Mouse (Mus musculus) heart, postnatal 25 days (tissue): ENCODE results near the gene Akap2. TPM values are rescaled to one million over a fixed set of nuclear protein-coding genes. Genes with fewer than 3 reads are reported as not detected.

ENCODE experiments used
- DNase-seq: peaks from one replicate; pipeline ENCODE4 v3.0.0; 2022; ENCODE audit warnings: low spot score
- intact Hi-C: fragments of 180-260 bp; cut with DNase I; formaldehyde crosslinking; loops from one replicate; pipeline ENCODE4 v1.15.1; 2025
- total RNA-seq, 2 experiments: library from RNA; stranded (reverse); gene quantifications; 2 replicates each; pipeline ENCODE4 v1.2.3; 2021

Akap2 gene
- total RNA-seq, 2 experiments from 2014 or later, result 84.4 to 96.1 TPM

- no peak for DNase-seq
These were observed 98.7 kb downstream of the Akap2 start for GRCm38 (mm10) chr4:57816146-57816545.

GRCm38 (mm10) chr4:57820839-57821374, 103.5 kb downstream of the Akap2 start:
- intact Hi-C loops, result no loop called here

More at GRCm38 (mm10) chr4:57816146-57816545, 98.7 kb downstream of the Akap2 start:
- intact Hi-C loops, result no loop called here

GRCm38 (mm10) chr4:57821556-57822356, 104.3 kb downstream of the Akap2 start:
- no peak for DNase-seq
- intact Hi-C loops, result no loop called here

More at GRCm38 (mm10) chr4:57820839-57821374, 103.5 kb downstream of the Akap2 start:
- DNase-seq, result no peak

- intact Hi-C loops, result no loop called here
These were observed 105.2 kb downstream of the Akap2 start for GRCm38 (mm10) chr4:57822641-57823040.

GRCm38 (mm10) chr4:57824626-57825240, 107.3 kb downstream of the Akap2 start:
- intact Hi-C loops, result no loop called here
- no peak for DNase-seq

More at GRCm38 (mm10) chr4:57822641-57823040, 105.2 kb downstream of the Akap2 start:
- no peak for DNase-seq

GRCm38 (mm10) chr4:57826272-57826671, 108.8 kb downstream of the Akap2 start:
- no peak for DNase-seq
- intact Hi-C loops, result no loop called here

- DNase-seq, result no peak
These were observed 111.7 kb downstream of the Akap2 start for GRCm38 (mm10) chr4:57829131-57829530.

GRCm38 (mm10) chr4:57829740-57830139, 112.3 kb downstream of the Akap2 start:
- DNase-seq, result no peak
- intact Hi-C loops, result no loop called here

More at GRCm38 (mm10) chr4:57829131-57829530, 111.7 kb downstream of the Akap2 start:
- intact Hi-C loops, result no loop called here

GRCm38 (mm10) chr4:57832318-57832717, 114.9 kb downstream of the Akap2 start:
- intact Hi-C loops, result no loop called here
- no peak for DNase-seq

GRCm38 (mm10) chr4:57833060-57833459, 115.6 kb downstream of the Akap2 start:
- DNase-seq, result no peak
- intact Hi-C loops, result no loop called here

- DNase-seq, result no peak
- intact Hi-C loops, result no loop called here
These were observed 116.7 kb downstream of the Akap2 start for GRCm38 (mm10) chr4:57834141-57834540.

- no peak for DNase-seq
- intact Hi-C loops, result no loop called here
These were observed 119.6 kb downstream of the Akap2 start for GRCm38 (mm10) chr4:57837089-57837488.

- intact Hi-C loops, result no loop called here
- DNase-seq, result no peak
These were observed 121.9 kb downstream of the Akap2 start for GRCm38 (mm10) chr4:57839343-57839742.

GRCm38 (mm10) chr4:57841911-57842310, 124.5 kb downstream of the Akap2 start:
- DNase-seq, result no peak
- intact Hi-C loops, result no loop called here

GRCm38 (mm10) chr4:57842472-57843305, 125.2 kb downstream of the Akap2 start:
- intact Hi-C loops, result no loop called here
- no peak for DNase-seq

GRCm38 (mm10) chr4:57845031-57845431, 127.6 kb downstream of the Akap2 start:
- intact Hi-C loops, result loop anchor here (5.0 kb wide), 2 partner anchors 33 to 37 kb away; no protein-coding TSS in a partner anchor
- peak; percentile 92 for DNase-seq

GRCm38 (mm10) chr4:57845541-57846210, 128.2 kb downstream of the Akap2 start:
- intact Hi-C loops, result loop anchor here (2.0 to 5.0 kb wide), 4 partner anchors 15 to 63 kb away; no protein-coding TSS in a partner anchor
- no peak for DNase-seq

- intact Hi-C loops, result loop anchor here (2.0 to 5.0 kb wide), 4 partner anchors 14 to 64 kb away; no protein-coding TSS in a partner anchor
- no peak for DNase-seq
These were observed 129.0 kb downstream of the Akap2 start for GRCm38 (mm10) chr4:57846381-57846990.

- intact Hi-C loops, result loop anchor here (2.0 to 5.0 kb wide), 4 partner anchors 14 to 64 kb away; no protein-coding TSS in a partner anchor
- DNase-seq, result peak; percentile 58
These were observed 129.6 kb downstream of the Akap2 start for GRCm38 (mm10) chr4:57846991-57847422.
